Mouse (Mus musculus) G1E (cell line): ENCODE results near the gene Aldoc. TPM values are rescaled to one million over a fixed set of nuclear protein-coding genes. Genes with fewer than 3 reads are reported as not detected.

Experiments used
- ATAC-seq: 2 replicates; pipeline ENCODE4 v1.8.0; 2016; ENCODE audit warnings: mild to moderate bottlenecking; ENCODE audit not compliant: insufficient number of reproducible peaks, poor library complexity, low FRiP score, severe bottlenecking; ENCODE audit errors: extremely low read depth
- DNase-seq: peaks from one replicate; pipeline ENCODE4 v3.0.0; 2012; ENCODE audit warnings: low spot score
- H3K27me3 ChIP-seq: 2 replicates; pipeline ENCODE4 v1.6.1; 2012; ENCODE audit warnings: mild to moderate bottlenecking, low read length, inconsistent platforms; ENCODE audit not compliant: insufficient read depth
- H3K36me3 ChIP-seq: replicated peaks from 2 replicates; pipeline ENCODE3; 2012; ENCODE audit warnings: mild to moderate bottlenecking, inconsistent platforms
- H3K4me1 ChIP-seq: 2 replicates; pipeline ENCODE4 v1.6.1; 2012; ENCODE audit warnings: low read depth, low read length, inconsistent platforms, mixed read lengths; ENCODE audit not compliant: insufficient read depth
- H3K4me3 ChIP-seq: 2 replicates; pipeline ENCODE4 v1.5.1; 2012; ENCODE audit warnings: low read depth, mild to moderate bottlenecking, inconsistent platforms, low read length, moderate library complexity, mixed read lengths
- H3K9me3 ChIP-seq: replicated peaks from 2 replicates; pipeline ENCODE4 v1.6.1; 2012; ENCODE audit warnings: inconsistent platforms
- CTCF ChIP-seq: IDR thresholded peaks from 2 replicates; pipeline ENCODE4 v1.5.1; 2012; ENCODE audit warnings: low read depth, low read length, inconsistent platforms, mixed read lengths
- GATA1 ChIP-seq: IDR thresholded peaks from 2 replicates; pipeline ENCODE4 v1.6.1; 2012; ENCODE audit warnings: borderline replicate concordance, low read length, inconsistent platforms, mixed read lengths
- GATA2 ChIP-seq: IDR thresholded peaks from 2 replicates; pipeline ENCODE4 v1.6.1; 2012; ENCODE audit warnings: low read depth, low read length, inconsistent platforms, borderline replicate concordance
- POLR2AphosphoS5 ChIP-seq: IDR thresholded peaks from 2 replicates; pipeline ENCODE4 v1.6.1; 2012; ENCODE audit warnings: low read depth, low read length, inconsistent platforms; ENCODE audit not compliant: insufficient replicate concordance
- TAL1 ChIP-seq: conservative IDR thresholded peaks from 2 replicates; pipeline ENCODE4 v1.6.1; 2012; ENCODE audit warnings: low read depth, low read length, inconsistent platforms, mixed read lengths
- polyA plus RNA-seq: library from polyadenylated mRNA; stranded (reverse); fragments of >175 nt; gene quantifications from 2 replicates; pipeline ENCODE4 v1.2.3, GENCODE M21; 2012
- total RNA-seq, 2 experiments: library from RNA; stranded (forward) in 1 of 2; stranded (reverse) in 1 of 2; fragments of 200-1000 nt in 1 of 2; fragments of >200 nt in 1 of 2; fragmentation: Nextera tagmentation in 1 of 2; gene quantifications; 2 replicates each; pipeline ENCODE4 v1.2.3; 2014 to 2017

Aldoc gene
- total and polyA plus RNA-seq, 3 experiments, result 0.83 to 10.6 (median 10.2) TPM

GRCm38 (mm10) chr11:78290654-78291053, 32.1 kb upstream of the Aldoc start, which contains the start of gene BC030499:
TSS of gene BC030499 (plus strand) at chr11:78290841.
- H3K36me3 ChIP-seq, result peaks cover 88% of the 10 kb centered on the region
- TF ChIP-seq GATA2, result no peak
- TF ChIP-seq CTCF, result no peak
- no peak for TF ChIP-seq POLR2AphosphoS5
- no peak for TF ChIP-seq TAL1
- no peak for TF ChIP-seq GATA1
- H3K4me3 ChIP-seq, result no peak within 1 kb of the TSS
- H3K9me3 ChIP-seq, result no peaks in the 10 kb centered on the region
- no peak for ATAC-seq
- H3K4me1 ChIP-seq, result no peaks in the 10 kb centered on the region
- no peaks in the 10 kb centered on the region for H3K27me3 ChIP-seq
- no peak for DNase-seq

- DNase-seq, result no peak
- no peaks in the 10 kb centered on the region for H3K9me3 ChIP-seq
- TF ChIP-seq GATA1 (no peak), GATA2 (no peak), POLR2AphosphoS5 (no peak), CTCF (no peak), TAL1 (no peak)
- H3K4me1 ChIP-seq, result no peaks in the 10 kb centered on the region
- no peaks in the 10 kb centered on the region for H3K27me3 ChIP-seq
- H3K36me3 ChIP-seq, result peaks cover 55% of the 10 kb centered on the region
- ATAC-seq, result no peak
- no peak overlapping the region for H3K4me3 ChIP-seq
Observed at GRCm38 (mm10) chr11:78294585-78294984, 28.2 kb upstream of the Aldoc start.

GRCm38 (mm10) chr11:78300917-78301316, 21.9 kb upstream of the Aldoc start:
- no peaks in the 10 kb centered on the region for H3K27me3 ChIP-seq
- DNase-seq (no peak), ATAC-seq (no peak)
- peak overlapping the region; percentile 91 for H3K4me3 ChIP-seq
- H3K4me1 ChIP-seq, result peaks cover 26% of the 10 kb centered on the region
- H3K9me3 ChIP-seq, result no peaks in the 10 kb centered on the region
- no peak for TF ChIP-seq CTCF
- H3K36me3 ChIP-seq, result peaks cover 34% of the 10 kb centered on the region

GRCm38 (mm10) chr11:78301357-78302084, 21.2 kb upstream of the Aldoc start, which contains the start of gene Spag5:
TSS of gene Spag5 (plus strand) at chr11:78301529.
- TF ChIP-seq GATA1 (no peak), POLR2AphosphoS5 (no peak), CTCF (no peak), TAL1 (no peak), GATA2 (no peak)
- Histone ChIP-seq H3K4me3 (peak within 1 kb of the TSS; percentile 91), H3K4me1 (peaks cover 31% of the 10 kb centered on the region), H3K27me3 (no peaks in the 10 kb centered on the region), H3K36me3 (peaks cover 39% of the 10 kb centered on the region), H3K9me3 (no peaks in the 10 kb centered on the region)
- ATAC-seq (peak; percentile 80), DNase-seq (peak; percentile 86)

- Histone ChIP-seq H3K36me3 (peaks cover 64% of the 10 kb centered on the region), H3K4me3 (no peak overlapping the region), H3K4me1 (peaks cover 44% of the 10 kb centered on the region), H3K27me3 (no peaks in the 10 kb centered on the region), H3K9me3 (no peaks in the 10 kb centered on the region)
- TF ChIP-seq TAL1, result no peak
- TF ChIP-seq POLR2AphosphoS5, result no peak
- no peak for TF ChIP-seq GATA1
- TF ChIP-seq CTCF, result no peak
- no peak for TF ChIP-seq GATA2
- ATAC-seq, result no peak
- DNase-seq, result no peak
Observed at GRCm38 (mm10) chr11:78305272-78305671, 17.5 kb upstream of the Aldoc start.

GRCm38 (mm10) chr11:78310861-78311511, 11.8 kb upstream of the Aldoc start:
- TF ChIP-seq TAL1, result no peak
- no peak for ATAC-seq
- no peak for DNase-seq
- Histone ChIP-seq H3K4me1 (peaks cover 18% of the 10 kb centered on the region), H3K27me3 (no peaks in the 10 kb centered on the region), H3K4me3 (no peak overlapping the region), H3K9me3 (no peaks in the 10 kb centered on the region), H3K36me3 (peaks cover 89% of the 10 kb centered on the region)
